Mouse (Mus musculus): ENCODE results near the gene Olfr47. TPM values are rescaled to one million over a fixed set of nuclear protein-coding genes. Genes with fewer than 3 reads are reported as not detected.
"Not testable (repeated sequence)": the region's sequence is repeated elsewhere in the genome, so short reads cannot be mapped to it uniquely, and the experiment has no call there.

Olfr47 gene
- polyA plus RNA-seq (2015; fragmentation: Nextera tagmentation; extraction: Ambion mirVana), result not detected in 2 replicates

DNA sequence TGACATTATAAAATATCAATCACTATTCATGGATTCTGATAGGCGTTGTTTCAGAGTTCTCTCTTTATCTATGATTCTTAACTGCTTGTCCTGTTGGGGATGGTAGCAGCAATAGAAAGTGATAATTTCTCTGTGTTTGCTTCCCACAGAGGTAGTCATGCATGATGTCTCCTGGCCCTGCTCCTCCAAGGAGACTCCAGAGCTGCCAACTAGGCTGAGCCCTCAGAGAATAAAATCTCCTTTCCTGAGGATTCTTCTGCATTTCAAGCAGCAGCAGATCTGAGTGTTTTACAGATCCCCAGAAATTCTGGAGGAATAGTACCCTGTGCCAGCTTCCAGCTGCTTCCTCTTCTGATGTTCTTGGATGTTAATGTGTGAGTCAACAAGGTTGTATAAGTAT is at the start of gene Olfr47:
Gene Olfr47, plus strand, starts transcription at position 275 of the 400 bp plus-strand sequence.
- not testable (repeated sequence) for ATAC-seq (ENCODE audit: insufficient number of reproducible peaks, insufficient read depth, low FRiP score, low TSS enrichment, low read depth); H3K4me3 ChIP-seq; H3K9ac ChIP-seq; H3K27ac ChIP-seq; H3K4me2 ChIP-seq; H3K9me3 ChIP-seq; H3K36me3 ChIP-seq; H3K4me1 ChIP-seq; H3K27me3 ChIP-seq
- WGBS, result 83% methylated on average over 1 of the region's 1 CpGs

- H3K4me2 ChIP-seq, result no peak overlapping the region
- H3K4me1 ChIP-seq, result no peaks in the 10 kb centered on the region
- no peak overlapping the region for H3K27ac ChIP-seq
- no peaks in the 10 kb centered on the region for H3K36me3 ChIP-seq
- WGBS, result 64% methylated on average over 3 of the region's 3 CpGs
- no peaks in the 10 kb centered on the region for H3K9me3 ChIP-seq
- no peak overlapping the region for H3K4me3 ChIP-seq
- H3K9ac ChIP-seq, result no peak overlapping the region
- H3K27me3 ChIP-seq, result no peaks in the 10 kb centered on the region
- ATAC-seq (ENCODE audit: insufficient number of reproducible peaks, insufficient read depth, low FRiP score, low TSS enrichment, low read depth), result no peak
Observed at GRCm38 (mm10) chr6:43190986-43191385, 40.3 kb upstream of the Olfr47 start.

- Histone ChIP-seq H3K9me3 (no peaks in the 10 kb centered on the region), H3K27ac (no peak within 1 kb of the TSS), H3K4me2 (no peak within 1 kb of the TSS), H3K4me1 (no peaks in the 10 kb centered on the region), H3K9ac (no peak within 1 kb of the TSS), H3K36me3 (no peaks in the 10 kb centered on the region), H3K4me3 (no peak within 1 kb of the TSS), H3K27me3 (no peaks in the 10 kb centered on the region)
- ATAC-seq (ENCODE audit: insufficient number of reproducible peaks, insufficient read depth, low FRiP score, low TSS enrichment, low read depth), result no peak
Observed at GRCm38 (mm10) chr6:43196781-43197180, 34.5 kb upstream of the Olfr47 start, which contains the start of gene Olfr435. TSS of gene Olfr435 (plus strand) at chr6:43197146.

DNA sequence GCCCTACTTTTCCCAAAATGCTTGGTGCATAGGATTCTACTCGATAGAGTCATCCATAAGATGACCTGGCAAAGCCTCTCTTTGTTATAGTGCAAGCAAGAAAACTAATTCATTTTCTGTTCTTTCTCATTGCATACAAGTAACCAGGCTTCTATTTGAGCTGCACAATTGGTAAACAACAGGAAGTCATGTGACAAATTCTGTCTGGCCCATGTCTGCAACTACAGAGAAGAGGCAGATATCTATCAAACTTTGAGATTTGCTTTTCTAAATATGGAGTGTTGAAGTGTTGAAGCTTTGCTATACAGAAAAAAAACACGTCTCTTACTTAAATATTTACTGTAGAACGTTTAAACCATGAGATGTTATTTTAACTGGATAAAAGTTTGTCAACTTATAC is 33.2 kb upstream of the Olfr47 start:
- no peak for ATAC-seq (ENCODE audit: insufficient number of reproducible peaks, insufficient read depth, low FRiP score, low TSS enrichment, low read depth)
- WGBS, result 82% methylated on average over 3 of the region's 3 CpGs
- H3K9ac ChIP-seq, result no peak overlapping the region
- no peaks in the 10 kb centered on the region for H3K9me3 ChIP-seq
- H3K4me2 ChIP-seq, result no peak overlapping the region
- no peak overlapping the region for H3K4me3 ChIP-seq
- H3K4me1 ChIP-seq, result no peaks in the 10 kb centered on the region
- no peaks in the 10 kb centered on the region for H3K36me3 ChIP-seq
- H3K27ac ChIP-seq, result no peak overlapping the region
- H3K27me3 ChIP-seq, result no peaks in the 10 kb centered on the region

- no peak overlapping the region for H3K4me3 ChIP-seq
- no peak overlapping the region for H3K27ac ChIP-seq
- no peaks in the 10 kb centered on the region for H3K4me1 ChIP-seq
- H3K36me3 ChIP-seq, result no peaks in the 10 kb centered on the region
- H3K27me3 ChIP-seq, result no peaks in the 10 kb centered on the region
- no peak for ATAC-seq (ENCODE audit: insufficient number of reproducible peaks, insufficient read depth, low FRiP score, low TSS enrichment, low read depth)
- no peak overlapping the region for H3K4me2 ChIP-seq
- H3K9me3 ChIP-seq, result no peaks in the 10 kb centered on the region
- no peak overlapping the region for H3K9ac ChIP-seq
Observed at GRCm38 (mm10) chr6:43202786-43203185, 28.5 kb upstream of the Olfr47 start.

- 45% methylated on average over 2 of the region's 2 CpGs for WGBS
- H3K9me3 ChIP-seq, result no peaks in the 10 kb centered on the region
- no peak overlapping the region for H3K4me2 ChIP-seq
- no peak overlapping the region for H3K27ac ChIP-seq
- no peak for ATAC-seq (ENCODE audit: insufficient number of reproducible peaks, insufficient read depth, low FRiP score, low TSS enrichment, low read depth)
- H3K9ac ChIP-seq, result no peak overlapping the region
- no peak overlapping the region for H3K4me3 ChIP-seq
- H3K36me3 ChIP-seq, result no peaks in the 10 kb centered on the region
- H3K27me3 ChIP-seq, result no peaks in the 10 kb centered on the region
- H3K4me1 ChIP-seq, result no peaks in the 10 kb centered on the region
Observed at GRCm38 (mm10) chr6:43205355-43205754, 26.0 kb upstream of the Olfr47 start.

GRCm38 (mm10) chr6:43212873-43213272 is 18.5 kb upstream of the Olfr47 start, which contains the start of gene Olfr434:
TSS of gene Olfr434 (plus strand) at chr6:43213021.
- not testable (repeated sequence) for H3K27me3 ChIP-seq; H3K4me2 ChIP-seq; H3K27ac ChIP-seq; ATAC-seq (ENCODE audit: insufficient number of reproducible peaks, insufficient read depth, low FRiP score, low TSS enrichment, low read depth); H3K9me3 ChIP-seq; H3K36me3 ChIP-seq; H3K9ac ChIP-seq; H3K4me3 ChIP-seq; H3K4me1 ChIP-seq

DNA sequence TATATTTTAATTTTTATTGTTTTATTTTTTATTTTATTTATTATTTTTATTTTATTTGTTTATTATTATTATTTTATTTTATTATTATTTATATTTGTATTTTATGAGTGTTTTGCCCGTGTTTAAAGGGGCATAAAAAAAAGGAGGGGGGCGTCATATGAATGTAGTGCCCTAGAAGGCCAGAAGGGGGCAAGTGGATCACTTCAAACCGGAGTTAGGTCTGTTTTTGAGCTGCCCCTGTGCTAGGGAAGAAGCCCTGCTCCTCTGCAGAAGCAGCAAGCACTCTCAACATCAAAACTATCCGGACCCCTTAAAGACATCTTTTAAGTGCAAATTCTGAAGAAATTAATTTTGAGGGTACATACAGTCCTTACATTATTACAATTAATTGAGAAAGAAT is 10.7 kb downstream of the Olfr47 start:
- Histone ChIP-seq H3K4me2 (no peak overlapping the region), H3K9ac (no peak overlapping the region), H3K4me1 (no peaks in the 10 kb centered on the region), H3K4me3 (no peak overlapping the region), H3K36me3 (no peaks in the 10 kb centered on the region), H3K9me3 (no peaks in the 10 kb centered on the region), H3K27me3 (no peaks in the 10 kb centered on the region), H3K27ac (no peak overlapping the region)
- WGBS, result 13% methylated on average over 4 of the region's 4 CpGs
- ATAC-seq (ENCODE audit: insufficient number of reproducible peaks, insufficient read depth, low FRiP score, low TSS enrichment, low read depth), result no peak

GRCm38 (mm10) chr6:43247396-43247795 is 16.1 kb downstream of the Olfr47 start:
- 52% methylated on average over 3 of the region's 3 CpGs for WGBS
- Histone ChIP-seq H3K4me3 (no peak overlapping the region), H3K4me1 (no peaks in the 10 kb centered on the region), H3K4me2 (no peak overlapping the region), H3K36me3 (no peaks in the 10 kb centered on the region), H3K9ac (no peak overlapping the region), H3K27ac (no peak overlapping the region), H3K9me3 (no peaks in the 10 kb centered on the region), H3K27me3 (no peaks in the 10 kb centered on the region)
- ATAC-seq (ENCODE audit: insufficient number of reproducible peaks, insufficient read depth, low FRiP score, low TSS enrichment, low read depth), result no peak

GRCm38 (mm10) chr6:43252994-43253393 is 21.7 kb downstream of the Olfr47 start:
- Histone ChIP-seq H3K27me3 (no peaks in the 10 kb centered on the region), H3K4me2 (no peak overlapping the region), H3K9me3 (no peaks in the 10 kb centered on the region), H3K36me3 (no peaks in the 10 kb centered on the region), H3K9ac (no peak overlapping the region), H3K4me1 (no peaks in the 10 kb centered on the region), H3K27ac (no peak overlapping the region), H3K4me3 (no peak overlapping the region)
- ATAC-seq (ENCODE audit: insufficient number of reproducible peaks, insufficient read depth, low FRiP score, low TSS enrichment, low read depth), result no peak
- WGBS, result 82% methylated on average over 1 of the region's 1 CpGs

- no peak overlapping the region for H3K4me3 ChIP-seq
- no peak overlapping the region for H3K4me2 ChIP-seq
- H3K9me3 ChIP-seq, result no peaks in the 10 kb centered on the region
- H3K36me3 ChIP-seq, result no peaks in the 10 kb centered on the region
- no peak overlapping the region for H3K9ac ChIP-seq
- no peaks in the 10 kb centered on the region for H3K4me1 ChIP-seq
- H3K27ac ChIP-seq, result no peak overlapping the region
- no peaks in the 10 kb centered on the region for H3K27me3 ChIP-seq
- ATAC-seq (ENCODE audit: insufficient number of reproducible peaks, insufficient read depth, low FRiP score, low TSS enrichment, low read depth), result no peak
- 64% methylated on average over 7 of the region's 7 CpGs for whole genome bisulfite sequencing
Observed at GRCm38 (mm10) chr6:43254193-43254926, 23.0 kb downstream of the Olfr47 start.

DNA sequence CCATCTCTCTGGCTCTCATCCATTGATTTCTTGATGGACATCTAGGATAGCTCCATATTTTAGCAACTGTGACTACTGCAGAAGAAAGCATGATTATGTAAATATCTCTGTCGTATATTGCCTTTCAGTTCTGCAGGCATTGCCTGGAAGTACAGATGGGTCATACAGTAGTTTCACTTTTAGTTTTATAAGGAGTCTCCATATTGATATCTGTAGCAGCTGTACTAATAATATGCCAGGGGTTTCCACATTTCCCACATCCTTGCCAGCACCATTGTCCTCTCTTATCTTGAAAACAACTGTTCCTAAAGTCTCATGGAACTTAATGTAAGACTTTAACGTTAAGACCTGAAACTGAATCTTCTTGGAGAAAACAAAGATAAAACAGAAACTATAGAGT is 29.4 kb downstream of the Olfr47 start:
- no peak overlapping the region for H3K4me3 ChIP-seq
- 0 out of 2 replicates have a peak, but pooled peaks cover 7% of the 10 kb centered on the region for H3K27me3 ChIP-seq
- H3K9ac ChIP-seq, result no peak overlapping the region
- no peaks in the 10 kb centered on the region for H3K4me1 ChIP-seq
- H3K27ac ChIP-seq, result no peak overlapping the region
- no peak for ATAC-seq (ENCODE audit: insufficient number of reproducible peaks, insufficient read depth, low FRiP score, low TSS enrichment, low read depth)
- no peak overlapping the region for H3K4me2 ChIP-seq
- no peaks in the 10 kb centered on the region for H3K36me3 ChIP-seq
- no peaks in the 10 kb centered on the region for H3K9me3 ChIP-seq
- 72% methylated on average over 2 of the region's 2 CpGs for WGBS
